Mouse (Mus musculus) kidney, adult 11 months (tissue): ENCODE data around the gene Efna3.

Source experiments
- DNase-seq: peaks from one replicate; pipeline ENCODE4 v3.0.0; 2022

The Efna3 gene

DNA sequence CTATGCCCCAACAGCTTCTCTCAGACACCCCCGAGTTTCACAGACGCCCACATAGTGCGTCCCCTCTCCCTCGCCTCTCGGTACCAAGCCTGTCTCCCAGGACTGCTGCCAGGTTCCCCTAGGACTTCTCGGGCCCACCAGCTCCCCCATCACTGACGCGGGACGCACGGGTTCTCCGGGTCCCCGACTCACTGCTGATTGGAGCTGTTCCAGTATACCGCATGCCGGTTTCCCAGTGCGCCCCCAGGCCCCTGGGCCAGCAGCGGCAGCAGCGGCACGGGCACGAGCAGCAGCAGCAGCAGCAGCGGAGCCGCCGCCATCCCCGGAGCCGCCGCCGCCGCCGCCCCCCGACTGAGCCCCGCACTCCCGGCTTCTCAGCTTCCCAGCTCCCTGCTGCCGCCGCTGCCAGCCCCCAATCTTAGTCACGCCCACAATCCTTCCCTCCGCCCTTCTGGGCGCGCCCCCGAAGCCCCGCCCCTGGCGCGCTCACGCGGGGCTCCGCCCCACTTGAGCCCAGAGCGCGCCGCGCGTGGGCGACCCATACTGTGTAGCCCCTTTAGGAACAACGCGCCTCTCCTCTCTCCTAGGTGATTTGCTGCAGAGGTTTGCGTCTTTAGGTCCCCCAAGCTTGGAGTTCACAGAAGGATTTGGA, at the start of gene Efna3:
TSS of gene Efna3 (minus strand) at position 452 of the 652 bp plus-strand sequence.
- DNase-seq = peak; percentile 58

DNA sequence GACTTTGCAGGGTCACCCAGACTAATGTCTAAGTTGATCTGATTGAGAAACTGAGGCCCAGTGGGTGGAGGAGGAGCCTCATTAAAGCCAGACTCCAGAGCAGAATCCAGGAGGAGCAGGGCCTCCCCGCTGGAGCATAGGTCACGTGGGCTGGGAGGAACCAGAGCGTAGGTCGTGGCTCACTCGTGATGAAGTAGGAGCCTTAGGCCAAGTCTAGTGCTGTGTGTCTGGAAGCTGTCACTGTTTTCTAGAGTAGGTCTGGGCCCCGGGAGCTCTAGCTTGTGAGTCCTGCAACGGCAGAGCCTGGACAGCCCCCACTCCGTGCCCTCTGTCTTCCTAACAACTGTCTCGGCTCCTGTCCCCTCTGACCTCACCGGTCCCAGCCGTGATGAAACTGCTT, 44.6 kb upstream of the Efna3 start:
- no peak for DNase-seq

DNA sequence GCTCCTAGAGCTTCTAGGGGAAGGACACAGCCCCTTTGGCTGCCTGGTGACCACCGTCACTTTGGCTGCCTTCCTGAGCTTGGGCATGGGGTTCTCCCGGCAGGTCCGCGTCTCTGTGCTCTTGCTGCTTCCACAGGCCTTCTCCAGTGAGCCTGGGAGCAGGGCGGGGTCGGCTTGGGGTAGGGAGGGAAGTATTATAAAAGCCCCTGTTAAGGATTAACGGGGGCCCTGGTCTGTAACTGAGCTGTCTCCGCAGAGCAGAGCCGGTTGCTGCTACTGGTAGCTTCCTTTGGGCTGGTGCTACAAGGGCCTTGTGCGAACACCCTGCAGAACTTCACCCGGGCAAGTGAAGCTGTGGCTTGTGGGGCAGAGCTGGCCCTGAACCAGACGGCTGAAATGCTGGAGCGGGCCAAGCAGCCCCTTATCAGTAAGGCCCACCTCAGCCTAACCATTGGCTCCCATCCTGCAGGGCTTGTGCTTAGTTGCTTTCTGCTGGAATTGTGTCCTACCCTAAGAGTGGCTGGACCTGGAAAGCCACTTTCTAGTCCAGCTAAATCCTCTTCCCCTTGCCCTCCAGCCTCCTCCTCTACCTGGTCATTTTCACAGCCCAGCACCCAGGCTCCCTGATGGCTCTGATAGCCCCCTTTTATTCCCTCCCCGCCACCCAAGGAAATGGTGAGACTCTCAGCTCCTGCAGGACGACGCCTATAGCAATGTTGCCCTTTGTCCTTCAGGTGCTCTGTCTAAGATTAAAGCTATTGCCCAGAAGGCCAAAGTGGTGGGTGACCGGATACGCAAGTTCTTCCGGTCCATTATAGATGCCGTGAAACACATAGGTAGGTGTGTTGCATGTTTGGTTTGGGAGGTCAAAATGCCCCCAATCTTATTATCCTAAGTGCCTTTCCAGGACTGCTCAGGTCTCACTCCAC, 43.0 kb upstream of the Efna3 start:
- no peak for DNase-seq

DNA sequence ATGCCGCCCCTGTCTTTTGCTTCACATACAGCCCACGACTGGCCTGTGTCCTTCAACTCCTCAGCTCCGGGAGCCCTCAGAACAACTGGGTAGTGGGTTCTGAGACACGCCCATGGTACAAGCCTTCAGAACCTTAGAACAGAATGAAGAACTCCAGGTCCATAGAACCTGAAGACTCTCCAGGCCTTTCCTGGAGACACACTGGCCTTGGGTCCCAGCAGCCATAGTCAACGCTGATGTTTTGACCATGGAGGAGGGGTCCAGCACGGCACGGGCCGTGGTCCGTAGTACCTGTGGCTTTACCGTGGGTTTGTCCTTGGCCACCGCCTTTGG, 42.4 kb upstream of the Efna3 start, which contains the start of gene Dcst1:
TSS of gene Dcst1 (minus strand) at position 101 of the 333 bp plus-strand sequence.
- DNase-seq = no peak

DNA sequence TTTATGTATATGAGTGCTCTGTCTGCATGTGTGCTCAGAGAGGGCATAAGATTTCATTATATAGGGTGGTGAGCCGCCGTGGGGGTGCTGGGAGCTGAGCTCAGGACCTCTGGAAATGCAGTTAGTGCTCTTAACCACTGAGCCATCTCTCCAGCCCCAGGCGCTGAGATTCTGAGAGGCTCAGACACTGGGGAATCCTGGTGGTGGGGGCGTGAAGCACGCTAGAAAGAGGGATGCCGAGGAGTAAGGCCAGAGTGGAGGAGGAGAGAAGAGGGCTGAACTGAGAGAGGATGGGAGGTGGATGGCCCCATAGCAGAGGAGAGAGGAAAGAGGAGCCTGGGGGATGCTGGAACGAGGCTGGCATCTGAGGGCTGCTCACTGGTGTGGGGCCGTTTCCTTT, 41.9 kb upstream of the Efna3 start:
- no peak for DNase-seq

DNA sequence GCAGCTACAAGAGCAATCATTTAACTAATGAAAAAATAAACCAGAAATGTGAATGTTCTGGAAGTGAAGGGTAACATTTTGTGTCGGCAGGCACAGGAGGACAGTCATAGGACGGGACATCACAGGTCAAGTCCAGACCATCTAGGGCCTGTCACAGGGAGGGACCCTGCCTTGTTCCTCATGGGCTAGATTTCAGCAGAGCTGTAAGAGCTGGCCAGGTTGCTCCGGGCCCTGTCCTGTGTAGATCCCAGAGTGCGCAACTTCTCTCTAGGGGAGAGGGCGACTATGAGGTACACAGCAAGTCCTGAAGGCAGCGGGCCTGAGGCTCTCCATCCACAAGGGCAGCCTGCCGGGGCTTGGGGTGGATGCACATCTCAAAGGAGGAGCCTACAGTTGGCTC, 38.9 kb upstream of the Efna3 start, which contains the start of gene Dcst2:
TSS of gene Dcst2 (plus strand) at position 301 of the 400 bp plus-strand sequence.
- DNase-seq = no peak

DNA sequence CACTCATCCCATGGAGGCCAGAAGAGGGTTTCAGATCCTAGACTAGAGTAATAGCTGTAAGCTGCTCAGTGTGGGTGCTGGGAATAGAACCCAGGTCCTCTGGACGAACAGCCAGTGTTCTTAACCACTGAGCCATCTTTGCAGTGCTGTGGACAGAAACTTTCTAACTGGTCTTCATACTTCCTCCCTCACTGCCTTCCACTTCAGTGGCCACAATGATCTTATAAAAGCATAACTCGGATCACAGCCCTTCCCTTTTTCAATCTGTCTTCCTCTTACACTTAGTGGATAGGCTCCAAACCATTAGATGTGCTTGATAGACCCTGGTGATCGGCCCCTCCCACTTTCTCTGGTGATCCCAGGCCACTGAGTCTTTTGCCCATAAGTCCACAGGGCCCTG, 37.5 kb upstream of the Efna3 start:
- no peak for DNase-seq

DNA sequence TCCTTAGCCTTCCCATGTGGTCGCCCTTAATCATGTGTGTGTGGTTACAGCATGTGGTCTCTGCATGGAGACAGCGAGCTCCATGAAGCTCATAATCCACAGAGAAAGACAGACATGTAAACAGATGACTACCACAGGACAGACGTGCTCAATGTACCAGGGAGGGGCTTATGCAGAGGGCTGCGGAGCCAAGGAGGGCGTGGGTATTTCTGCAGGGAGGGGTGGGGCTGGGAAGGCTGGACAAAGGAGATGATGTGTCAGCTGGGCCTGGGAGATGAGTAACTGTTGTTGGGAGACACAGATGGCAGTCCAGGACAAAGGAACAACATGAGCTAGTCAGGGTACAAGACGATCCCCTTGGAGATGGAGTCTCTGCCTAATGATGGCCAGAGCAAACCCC, 36.9 kb upstream of the Efna3 start:
- no peak for DNase-seq

DNA sequence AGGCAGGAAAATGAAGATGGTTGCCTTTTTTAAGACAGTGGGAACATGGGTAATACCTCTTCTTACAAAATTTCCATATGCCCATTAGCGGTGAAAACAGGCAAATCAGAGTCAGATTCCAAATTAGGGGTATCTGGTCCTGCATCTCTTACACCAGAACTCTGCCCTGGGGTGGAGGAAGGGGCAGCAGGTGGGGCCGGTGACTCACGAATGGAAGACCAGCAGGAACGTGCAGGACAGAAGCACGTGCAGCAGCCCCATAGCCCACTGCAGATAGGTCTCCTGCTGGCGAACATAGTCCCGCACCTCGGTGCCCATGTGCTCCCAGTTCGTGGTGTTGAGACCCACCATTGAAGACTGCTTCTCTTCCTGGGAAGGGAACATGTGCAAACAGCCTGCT, 33.3 kb upstream of the Efna3 start:
- DNase-seq = no peak

DNA sequence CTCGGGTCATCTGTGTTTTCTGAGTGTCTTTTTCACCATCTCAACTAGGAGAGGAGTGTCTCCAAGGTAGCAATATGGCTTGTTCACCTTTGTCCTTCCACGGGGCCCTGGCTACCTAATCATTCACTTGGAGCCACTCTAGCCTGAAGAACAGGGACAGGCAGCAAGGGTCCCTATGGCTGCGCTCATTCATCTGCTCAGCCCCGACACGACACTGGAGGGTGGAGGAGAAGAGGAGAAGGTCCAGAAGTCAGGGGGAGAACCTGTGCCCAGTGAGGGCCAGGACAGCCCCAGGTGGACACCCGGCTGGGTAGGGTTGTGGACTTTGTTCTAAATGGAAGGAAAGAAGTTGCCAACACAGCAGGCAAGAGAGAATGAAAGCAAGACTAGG, 32.7 kb upstream of the Efna3 start:
- peak; percentile 76 for DNase-seq

DNA sequence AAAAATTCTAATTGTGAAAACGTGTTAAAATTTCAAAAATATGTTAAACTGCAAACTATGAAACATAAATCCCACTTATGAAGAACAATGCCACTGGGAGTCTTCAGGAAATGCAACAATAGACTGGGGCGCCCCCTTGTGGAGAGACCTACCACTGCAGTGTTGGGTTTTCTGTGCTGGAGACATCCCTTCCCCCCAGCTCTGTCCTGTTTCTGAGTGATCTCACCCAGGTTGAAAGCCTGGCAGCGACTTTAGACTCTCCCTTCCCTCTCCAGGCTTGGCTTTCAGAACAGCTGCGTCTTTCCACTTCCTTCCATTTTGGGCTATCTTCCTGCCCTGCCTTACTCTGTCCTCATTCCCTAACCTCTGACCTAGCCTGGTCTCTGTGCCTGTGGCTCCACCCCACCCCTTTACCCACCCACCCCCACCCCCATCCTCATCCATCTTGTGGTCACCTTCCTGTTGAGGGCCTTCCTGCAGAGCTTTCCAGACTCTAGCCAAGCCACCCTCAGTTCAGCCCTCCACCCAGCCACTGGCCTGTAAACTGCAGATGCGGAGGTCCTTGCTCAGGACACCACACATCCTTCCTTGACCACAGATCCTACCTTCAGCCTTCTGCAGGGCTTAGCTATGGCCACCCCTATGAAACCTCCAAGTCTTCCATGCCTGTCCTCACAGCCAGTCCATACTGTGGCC, 32.2 kb upstream of the Efna3 start:
- DNase-seq = peak; percentile 89

DNA sequence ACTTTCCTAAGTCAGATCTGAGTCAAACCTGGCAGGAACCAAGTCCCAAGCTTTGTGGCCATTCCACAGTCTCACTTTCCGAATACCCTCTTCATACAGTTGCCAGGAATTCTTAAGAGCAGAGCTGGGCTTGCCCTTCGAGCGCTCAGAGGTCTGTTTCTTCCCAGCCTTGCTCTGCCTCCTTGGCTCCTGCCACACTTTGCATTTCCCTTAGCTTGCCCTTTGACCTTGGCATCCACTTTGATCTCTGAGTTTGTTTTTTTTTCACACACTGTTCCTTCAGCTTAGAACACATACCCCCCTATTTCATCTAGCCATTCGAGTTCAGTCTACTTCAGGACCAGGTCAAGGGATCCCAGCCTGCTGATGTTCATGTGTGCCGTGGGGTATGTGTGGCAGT, 28.5 kb upstream of the Efna3 start:
- peak; percentile 68 for DNase-seq

DNA sequence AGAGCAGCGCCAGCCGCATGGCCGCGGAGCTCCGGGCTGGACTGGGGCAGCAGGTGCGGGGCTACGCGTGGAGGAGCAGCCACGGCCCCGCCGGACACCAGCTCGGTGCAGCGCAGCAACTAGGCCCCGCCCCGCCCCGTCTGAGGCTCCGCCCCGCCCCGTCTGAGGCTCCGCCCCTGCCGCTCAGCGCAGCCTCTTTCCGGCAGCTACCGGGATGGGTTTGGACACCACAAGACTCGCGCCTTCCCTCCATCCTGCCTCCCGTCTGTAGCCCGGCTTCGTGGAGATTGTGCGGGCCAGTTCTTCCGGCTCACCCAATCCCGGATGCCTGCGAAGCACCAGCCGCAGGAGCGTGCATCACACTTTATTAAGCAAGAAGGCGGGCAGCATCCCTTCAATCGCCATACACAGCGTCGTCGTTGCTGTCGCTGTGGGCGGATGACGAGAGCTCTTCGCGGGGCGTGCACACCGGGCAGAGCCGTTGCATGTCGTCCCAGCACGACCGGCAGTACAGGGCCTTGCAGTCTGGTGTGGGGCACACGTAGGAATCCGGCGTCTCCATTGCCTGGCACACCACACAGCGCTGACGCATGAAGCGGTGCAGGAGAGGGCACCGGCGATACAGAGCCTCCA, 27.2 kb upstream of the Efna3 start, which contains the start of gene Adam15:
TSS of gene Adam15 (minus strand) at position 128 of the 633 bp plus-strand sequence.
- peak; percentile 89 for DNase-seq

DNA sequence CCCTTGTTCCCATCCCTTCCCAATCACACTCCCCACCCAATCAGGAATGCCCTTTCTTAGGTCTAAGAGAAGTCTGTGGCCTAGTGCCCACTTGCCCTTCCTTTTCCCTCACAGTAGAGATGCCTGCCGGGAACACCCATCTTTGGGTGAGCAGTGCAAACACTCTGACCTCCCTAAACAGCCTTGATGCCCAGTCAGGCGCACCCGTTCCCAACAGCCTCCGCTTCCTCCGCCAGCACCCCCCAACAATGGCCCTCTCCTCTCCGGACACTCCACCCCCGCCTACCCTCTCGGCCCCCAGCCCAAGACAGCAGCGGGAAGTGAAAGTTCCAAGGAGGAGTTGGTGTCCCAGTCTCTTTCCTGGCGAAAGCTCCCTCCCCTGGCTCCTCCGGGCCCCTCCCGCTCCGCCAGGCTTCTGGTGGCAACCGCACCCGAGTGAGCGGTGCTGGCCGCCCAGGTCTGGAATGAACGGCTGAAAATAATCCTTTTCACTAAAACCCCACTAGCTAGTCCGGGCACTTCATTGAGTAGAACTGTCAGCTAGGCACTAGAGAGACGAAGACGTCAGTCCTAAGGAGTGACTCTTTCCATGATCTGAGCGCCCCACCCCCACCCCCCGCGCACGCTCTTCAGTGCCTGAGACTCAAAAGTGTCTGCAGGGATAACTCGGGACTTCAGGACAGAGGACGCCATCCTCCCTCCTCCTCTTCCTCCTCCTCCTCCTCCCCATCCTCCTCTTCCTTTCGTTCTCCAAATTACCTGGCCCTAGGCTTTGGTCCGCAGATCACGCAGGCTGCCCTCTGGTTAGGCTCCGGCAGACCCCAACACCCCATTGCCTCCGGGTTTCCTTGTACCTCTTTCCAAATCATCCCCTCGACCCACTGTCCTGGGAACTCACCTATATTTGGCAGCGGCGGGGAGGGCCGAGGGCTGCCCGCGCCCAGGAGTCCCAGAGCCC, 26.4 kb upstream of the Efna3 start:
- peak; percentile 59 for DNase-seq

DNA sequence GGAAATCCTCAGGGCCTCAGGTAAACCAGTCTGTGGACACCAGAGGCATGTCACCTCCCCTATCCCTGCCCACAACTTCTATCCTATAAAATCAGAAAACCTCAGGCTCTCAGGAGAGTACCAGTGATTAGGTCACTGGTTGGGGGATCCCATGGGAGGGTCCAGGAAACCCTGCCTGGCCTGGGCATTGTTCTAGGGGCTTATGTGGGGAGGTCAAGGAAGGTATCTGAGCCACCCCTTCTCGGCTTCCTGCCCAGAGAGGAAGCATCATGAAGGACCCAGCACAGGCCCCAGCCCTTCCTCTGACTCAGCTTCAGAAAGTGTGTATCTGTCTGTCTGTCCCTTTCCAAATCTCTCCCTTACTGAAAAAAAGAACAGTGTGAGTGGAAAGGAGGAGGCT, 25.2 kb upstream of the Efna3 start:
- no peak for DNase-seq

DNA sequence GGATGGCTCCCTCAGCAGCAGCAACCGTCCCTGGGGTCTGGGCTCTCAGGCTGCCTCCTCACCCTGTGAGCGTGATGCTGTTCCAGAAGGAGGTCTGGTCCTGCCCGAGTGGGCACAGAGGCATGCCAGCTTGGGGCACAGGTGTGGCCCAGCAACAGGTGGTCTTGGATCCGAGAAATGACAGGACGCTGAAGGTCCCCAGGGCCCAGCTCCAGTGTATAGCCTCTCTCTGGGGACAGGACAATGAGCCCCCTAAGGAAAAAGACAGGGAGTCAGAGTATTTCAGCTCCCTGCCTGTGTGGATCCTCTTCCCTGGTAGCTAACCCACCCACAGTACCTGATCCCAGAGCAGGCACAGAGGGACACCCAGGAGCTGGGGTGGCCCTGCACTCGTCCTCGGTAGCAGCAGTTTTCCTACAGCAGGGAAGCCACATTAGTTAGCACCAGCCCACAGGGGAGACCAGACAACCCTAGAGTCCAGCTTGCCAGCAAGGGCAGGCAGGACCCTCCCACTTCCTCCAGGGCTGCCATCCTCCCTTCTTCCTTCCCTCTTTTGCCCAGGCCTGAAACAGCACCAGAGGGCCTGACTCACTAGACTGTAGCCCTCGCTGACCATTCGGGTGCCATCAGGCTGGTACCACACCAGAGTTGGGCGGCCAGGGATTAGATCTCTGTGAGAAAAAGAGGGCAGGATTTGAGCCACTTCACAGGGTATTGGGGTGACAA, 24.2 kb upstream of the Efna3 start:
- DNase-seq = no peak

DNA sequence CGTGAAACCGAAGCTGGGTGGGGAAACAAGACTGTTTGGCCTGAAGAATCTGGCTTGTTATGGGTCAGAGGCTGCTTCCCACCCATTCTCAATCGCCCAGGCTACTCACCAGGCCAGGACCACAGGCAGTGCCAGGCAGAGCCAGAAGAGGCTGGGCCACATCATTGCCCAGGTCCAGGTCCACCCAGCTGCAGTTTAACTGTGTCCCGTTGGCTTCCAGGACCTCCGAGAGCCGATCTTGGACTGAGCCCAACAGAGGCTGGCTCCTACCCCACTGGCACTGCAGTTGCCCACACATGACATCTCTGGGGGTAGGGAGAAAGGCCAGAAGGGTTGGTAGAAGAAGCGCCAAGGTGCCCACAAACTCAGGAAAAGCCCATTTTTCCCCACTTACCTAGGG, 20.5 kb upstream of the Efna3 start:
- DNase-seq = peak; percentile 47

DNA sequence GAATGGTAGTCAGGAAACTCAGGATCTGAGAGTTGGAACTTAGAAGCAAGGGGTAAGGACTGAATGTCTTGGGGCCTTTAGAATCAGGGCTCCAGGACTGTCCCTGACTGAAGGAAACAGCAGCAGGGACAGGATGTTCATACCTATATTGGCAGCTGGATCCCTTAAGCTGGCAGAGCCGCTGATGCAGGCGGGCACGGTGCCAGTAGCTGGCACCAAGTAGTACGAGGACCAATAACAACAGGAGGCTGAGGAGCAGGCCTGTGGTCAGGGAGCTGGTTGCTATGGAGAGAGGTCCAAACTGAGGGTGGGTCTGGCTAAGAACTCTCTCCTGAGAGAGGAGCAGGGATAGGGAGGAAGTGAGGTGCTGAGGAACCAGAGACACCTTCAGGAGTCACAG, 19.0 kb upstream of the Efna3 start:
- DNase-seq = no peak

DNA sequence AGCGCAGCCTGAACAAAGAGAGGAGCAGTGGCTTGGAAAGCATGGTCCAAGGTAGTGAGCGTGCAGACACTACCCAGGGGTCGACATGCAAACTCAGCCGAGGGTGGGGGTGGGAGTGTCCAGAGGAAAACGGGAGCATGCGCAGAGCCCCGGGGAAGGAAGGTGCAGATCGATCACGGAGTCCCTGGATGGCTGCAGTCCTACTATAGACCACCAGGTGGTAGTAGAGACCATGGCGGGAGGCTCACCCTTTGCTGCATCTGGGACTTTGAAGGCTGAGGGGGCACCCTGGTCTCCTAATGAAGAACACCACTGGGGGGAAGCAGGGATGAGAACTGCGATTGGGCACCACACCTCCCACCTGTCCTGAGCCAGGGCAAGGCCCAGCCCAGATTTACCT, 17.7 kb upstream of the Efna3 start:
- no peak for DNase-seq

DNA sequence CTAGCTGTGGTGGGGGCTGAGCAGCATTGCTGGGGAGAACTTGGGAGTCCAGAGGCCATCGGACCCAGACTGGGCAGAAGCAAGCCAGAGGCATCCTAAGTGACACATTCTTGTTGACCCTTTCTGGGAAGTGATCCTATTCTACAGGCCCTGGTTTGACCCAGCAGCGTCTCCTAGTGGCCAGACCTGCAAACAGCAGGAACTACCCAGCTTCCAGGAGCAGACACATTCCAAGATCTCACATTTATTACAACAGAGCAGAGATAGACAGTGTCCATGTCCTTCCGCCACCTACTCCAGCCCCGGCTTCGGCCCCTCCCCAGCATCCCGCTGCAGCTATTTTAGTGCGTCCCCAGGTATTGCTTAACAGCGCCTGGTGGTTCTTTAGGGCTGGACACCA, 16.7 kb upstream of the Efna3 start:
- DNase-seq = peak; percentile 78
